Mouse (Mus musculus): ENCODE data around the gene Zbtb20. TPM values are rescaled to one million over a fixed set of nuclear protein-coding genes. Genes with fewer than 3 reads are reported as not detected.

Gene Zbtb20
- polyA plus RNA-seq, 1 experiment from 2014 or later: 27.9 TPM

GRCm38 (mm10) chr16:43573181-43573833 lies 697.6 kb downstream of the Zbtb20 start:
- Histone ChIP-seq H3K4me3 (ENCODE audit: low read depth, low read length) (no peak overlapping the region), H3K9me3 (ENCODE audit: low read length) (no peaks in the 10 kb centered on the region), H3K9ac (replicated peaks; ENCODE audit: low read depth) (no peak overlapping the region), H3K27me3 (replicated peaks; ENCODE audit: insufficient read depth, low read length) (no peaks in the 10 kb centered on the region), H3K27ac (ENCODE audit: low read length) (peak overlapping the region; percentile 57; the same call in 1 of the 2 replicates), H3K4me1 (ENCODE audit: insufficient read depth, low read depth, low read length) (peaks cover 7% of the 10 kb centered on the region; the same call in 1 of the 2 replicates), H3K4me2 (replicated peaks; ENCODE audit: low read depth, low read length) (0 out of 2 replicates have a peak overlapping the region, but pooled peaks have one; percentile 6), H3K36me3 (ENCODE audit: insufficient read depth, low read length) (no peaks in the 10 kb centered on the region)
- TF ChIP-seq EP300 (IDR thresholded peaks at IDR 0.05): 0 out of 2 replicates have a peak, but pooled peaks have one; percentile 19
- no peak for TF ChIP-seq CTCF (IDR thresholded peaks at IDR 0.05)
- WGBS: 51% methylated on average over 14 of the region's 14 CpGs
- peak; percentile 75 for DNase-seq (ENCODE audit: low spot score)
- peak; percentile 71 for ATAC-seq

GRCm38 (mm10) chr16:43574006-43574764 lies 698.5 kb downstream of the Zbtb20 start:
- no peak overlapping the region for H3K4me3 ChIP-seq (ENCODE audit: low read depth, low read length)
- no peak overlapping the region for H3K4me2 ChIP-seq (replicated peaks; ENCODE audit: low read depth, low read length)
- WGBS: 31% methylated on average over 7 of the region's 7 CpGs
- H3K27ac ChIP-seq (ENCODE audit: low read length): peak overlapping the region; percentile 57
- DNase-seq (ENCODE audit: low spot score): peak; percentile 95
- 0 out of 2 replicates have a peak, but pooled peaks have one; percentile 23 for TF ChIP-seq EP300 (IDR thresholded peaks at IDR 0.05)
- peak; percentile 90 for TF ChIP-seq CTCF (IDR thresholded peaks at IDR 0.05)
- H3K27me3 ChIP-seq (replicated peaks; ENCODE audit: insufficient read depth, low read length): no peaks in the 10 kb centered on the region
- no peak overlapping the region for H3K9ac ChIP-seq (replicated peaks; ENCODE audit: low read depth)
- peaks cover 7% of the 10 kb centered on the region; the same call in 1 of the 2 replicates for H3K4me1 ChIP-seq (ENCODE audit: insufficient read depth, low read depth, low read length)
- no peaks in the 10 kb centered on the region for H3K36me3 ChIP-seq (ENCODE audit: insufficient read depth, low read length)
- H3K9me3 ChIP-seq (ENCODE audit: low read length): no peaks in the 10 kb centered on the region
- peak; percentile 81 for ATAC-seq

DNA sequence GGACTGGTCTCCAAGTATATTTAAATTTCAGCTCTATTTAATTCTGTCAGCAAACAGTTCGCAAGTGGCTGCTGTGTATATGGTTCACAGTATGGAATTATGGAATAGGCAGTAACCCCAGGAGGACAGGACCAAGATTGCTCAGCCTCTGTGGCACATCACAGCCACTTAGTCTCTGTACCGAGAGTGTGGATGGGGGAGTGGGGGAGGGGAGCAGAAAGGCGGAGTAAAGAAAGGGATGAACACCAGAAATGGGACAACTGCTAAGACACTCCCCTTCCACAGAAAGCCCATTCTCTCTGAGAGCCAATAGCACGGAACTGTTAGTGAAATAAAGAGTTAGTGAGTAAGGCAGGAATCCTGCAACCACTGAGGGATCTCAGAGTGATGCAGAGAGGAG lies 699.4 kb downstream of the Zbtb20 start:
- no peaks in the 10 kb centered on the region for H3K36me3 ChIP-seq (ENCODE audit: insufficient read depth, low read length)
- no peak overlapping the region for H3K9ac ChIP-seq (replicated peaks; ENCODE audit: low read depth)
- no peaks in the 10 kb centered on the region for H3K27me3 ChIP-seq (replicated peaks; ENCODE audit: insufficient read depth, low read length)
- DNase-seq (ENCODE audit: low spot score) (no peak), ATAC-seq (no peak)
- no peak overlapping the region for H3K4me3 ChIP-seq (ENCODE audit: low read depth, low read length)
- H3K27ac ChIP-seq (ENCODE audit: low read length): no peak overlapping the region
- peaks cover 7% of the 10 kb centered on the region; the same call in 1 of the 2 replicates for H3K4me1 ChIP-seq (ENCODE audit: insufficient read depth, low read depth, low read length)
- H3K9me3 ChIP-seq (ENCODE audit: low read length): no peaks in the 10 kb centered on the region
- TF ChIP-seq EP300 (IDR thresholded peaks at IDR 0.05): no peak
- no peak for TF ChIP-seq CTCF (IDR thresholded peaks at IDR 0.05)
- no peak overlapping the region for H3K4me2 ChIP-seq (replicated peaks; ENCODE audit: low read depth, low read length)
- WGBS: 41% methylated on average over 4 of the region's 4 CpGs

- Histone ChIP-seq H3K9me3 (ENCODE audit: low read length) (no peaks in the 10 kb centered on the region), H3K4me1 (ENCODE audit: insufficient read depth, low read depth, low read length) (peaks cover 7% of the 10 kb centered on the region; the same call in 1 of the 2 replicates), H3K36me3 (ENCODE audit: insufficient read depth, low read length) (no peaks in the 10 kb centered on the region), H3K27ac (ENCODE audit: low read length) (no peak overlapping the region), H3K9ac (replicated peaks; ENCODE audit: low read depth) (no peak overlapping the region), H3K4me2 (replicated peaks; ENCODE audit: low read depth, low read length) (no peak overlapping the region), H3K27me3 (replicated peaks; ENCODE audit: insufficient read depth, low read length) (no peaks in the 10 kb centered on the region), H3K4me3 (ENCODE audit: low read depth, low read length) (no peak overlapping the region)
- no peak for TF ChIP-seq CTCF (IDR thresholded peaks at IDR 0.05)
- TF ChIP-seq EP300 (IDR thresholded peaks at IDR 0.05): no peak
- WGBS: 29% methylated on average over 9 of the region's 9 CpGs
- ATAC-seq: no peak
- DNase-seq (ENCODE audit: low spot score): no peak
Observed at GRCm38 (mm10) chr16:43575507-43575906, 699.8 kb downstream of the Zbtb20 start.

DNA sequence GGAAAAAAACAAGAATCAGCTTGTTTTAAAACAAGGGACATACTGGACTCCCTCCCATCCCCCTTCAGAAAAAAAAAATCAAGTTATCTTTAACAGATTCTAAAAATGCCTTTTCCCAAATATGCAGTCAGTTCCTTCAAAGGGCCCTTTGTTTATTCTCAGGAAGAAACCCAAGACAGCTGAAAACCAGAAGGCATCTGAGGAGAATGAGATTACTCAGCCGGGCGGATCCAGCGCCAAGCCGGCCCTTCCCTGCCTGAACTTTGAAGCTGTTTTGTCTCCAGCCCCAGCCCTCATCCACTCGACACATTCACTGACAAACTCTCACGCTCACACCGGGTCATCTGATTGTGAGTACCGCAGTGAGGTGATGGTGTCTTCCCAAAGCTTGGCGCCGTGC lies 701.7 kb downstream of the Zbtb20 start:
- peak overlapping the region; percentile 62 for H3K27ac ChIP-seq (ENCODE audit: low read length)
- peak; percentile 56 for ATAC-seq
- WGBS: 18% methylated on average over 10 of the region's 10 CpGs
- H3K36me3 ChIP-seq (ENCODE audit: insufficient read depth, low read length): no peaks in the 10 kb centered on the region
- H3K4me2 ChIP-seq (replicated peaks; ENCODE audit: low read depth, low read length): no peak overlapping the region
- H3K9ac ChIP-seq (replicated peaks; ENCODE audit: low read depth): no peak overlapping the region
- TF ChIP-seq CTCF (IDR thresholded peaks at IDR 0.05) (no peak), EP300 (IDR thresholded peaks at IDR 0.05) (peak; percentile 25; the same call in 1 of the 2 replicates)
- no peaks in the 10 kb centered on the region for H3K27me3 ChIP-seq (replicated peaks; ENCODE audit: insufficient read depth, low read length)
- no peak overlapping the region for H3K4me3 ChIP-seq (ENCODE audit: low read depth, low read length)
- H3K9me3 ChIP-seq (ENCODE audit: low read length): no peaks in the 10 kb centered on the region
- peak; percentile 79 for DNase-seq (ENCODE audit: low spot score)
- H3K4me1 ChIP-seq (ENCODE audit: insufficient read depth, low read depth, low read length): peaks cover 7% of the 10 kb centered on the region; the same call in 1 of the 2 replicates

- DNase-seq (ENCODE audit: low spot score) (no peak), ATAC-seq (no peak)
- no peaks in the 10 kb centered on the region for H3K27me3 ChIP-seq (replicated peaks; ENCODE audit: insufficient read depth, low read length)
- no peak for TF ChIP-seq EP300 (IDR thresholded peaks at IDR 0.05)
- no peak for TF ChIP-seq CTCF (IDR thresholded peaks at IDR 0.05)
- no peak overlapping the region for H3K4me3 ChIP-seq (ENCODE audit: low read depth, low read length)
- H3K27ac ChIP-seq (ENCODE audit: low read length): no peak overlapping the region
- WGBS: 33% methylated on average over 5 of the region's 5 CpGs
- H3K36me3 ChIP-seq (ENCODE audit: insufficient read depth, low read length): no peaks in the 10 kb centered on the region
- no peak overlapping the region for H3K4me2 ChIP-seq (replicated peaks; ENCODE audit: low read depth, low read length)
- H3K9me3 ChIP-seq (ENCODE audit: low read length): no peaks in the 10 kb centered on the region
- no peak overlapping the region for H3K9ac ChIP-seq (replicated peaks; ENCODE audit: low read depth)
- peaks cover 7% of the 10 kb centered on the region; the same call in 1 of the 2 replicates for H3K4me1 ChIP-seq (ENCODE audit: insufficient read depth, low read depth, low read length)
Observed at GRCm38 (mm10) chr16:43578351-43578750, 702.7 kb downstream of the Zbtb20 start.
